In genomic region chr12:15970262-15970661, GRCm38 (mm10) we compare ENCODE assay signal across 26 mouse cellular contexts.
DNase-seq lines count a peak whose midpoint lies in the region; ATAC-seq and TF ChIP-seq lines count a peak whose summit lies in the region.
"Had no signal": no experiment of that assay in that cellular context is flagged by ENCODE, and none has a peak within 500 bp of the region (broad histone marks: within the 10 kb centered on the region; RNA-seq: fewer than 3 reads in every experiment).

No protein-coding gene starts in this region.

- 53% methylated on average over 2 of the region's 2 CpGs for WGBS in heart, embryonic 13.5 days
- WGBS in hindbrain, embryonic 12.5 days = 80% methylated on average over 2 of the region's 2 CpGs

- no peak overlapping the region for H3K9ac ChIP-seq in heart, embryonic 13.5 days
- H3K9ac ChIP-seq in hindbrain, embryonic 12.5 days = no peak overlapping the region
- H3K9ac ChIP-seq: forebrain, embryonic 13.5 days; heart, embryonic 12.5 days; hindbrain, embryonic 13.5 days; limb, embryonic 12.5 days; liver, embryonic 13.5 days had no signal

- no peaks in the 10 kb centered on the region for H3K27me3 ChIP-seq in heart, embryonic 13.5 days (replicated peaks)
- no peaks in the 10 kb centered on the region for H3K27me3 ChIP-seq in Patski
- no peaks in the 10 kb centered on the region for H3K27me3 ChIP-seq in hindbrain, embryonic 12.5 days
- H3K27me3 ChIP-seq: CH12.LX; forebrain, embryonic 13.5 days; heart, embryonic 12.5 days; hindbrain, embryonic 13.5 days; limb, embryonic 12.5 days; liver, embryonic 13.5 days had no signal

- TF ChIP-seq CTCF in Patski (IDR thresholded peaks at IDR 0.05) = no peak

- no peak overlapping the region for H3K4me3 ChIP-seq in heart, embryonic 13.5 days
- no peak overlapping the region for H3K4me3 ChIP-seq in hindbrain, embryonic 12.5 days
- H3K4me3 ChIP-seq: forebrain, embryonic 13.5 days; heart, embryonic 12.5 days; hindbrain, embryonic 13.5 days; limb, embryonic 12.5 days; liver, embryonic 13.5 days had no signal

- H3K4me2 ChIP-seq in heart, embryonic 13.5 days = no peak overlapping the region
- H3K4me2 ChIP-seq in hindbrain, embryonic 12.5 days (replicated peaks) = no peak overlapping the region
- H3K4me2 ChIP-seq: forebrain, embryonic 13.5 days; heart, embryonic 12.5 days; hindbrain, embryonic 13.5 days; limb, embryonic 12.5 days; liver, embryonic 13.5 days; midbrain, embryonic 11.5 days had no signal

- H3K4me1 ChIP-seq in heart, embryonic 13.5 days = peaks cover 10% of the 10 kb centered on the region; the same call in 1 of the 2 replicates
- no peaks in the 10 kb centered on the region for H3K4me1 ChIP-seq in hindbrain, embryonic 12.5 days
- H3K4me1 ChIP-seq: forebrain, embryonic 13.5 days; heart, embryonic 12.5 days; hindbrain, embryonic 13.5 days; limb, embryonic 12.5 days; liver, embryonic 13.5 days had no signal

- DNase-seq in heart, adult 9 months (ENCODE audit: low spot score in 2 of 2) = no peak
- DNase-seq in CD4-positive helper T cell, adult 2 months (ENCODE audit: low read depth, low spot score) = peak; percentile 10
- DNase-seq in Patski (ENCODE audit: low read depth, low spot score) = no peak
- no peak for DNase-seq in layer of hippocampus, adult 18-20 months (ENCODE audit: low spot score in 2 of 2)
- DNase-seq in layer of hippocampus, postnatal 14 days (ENCODE audit: low spot score in 2 of 2) = no peak
- DNase-seq: adrenal gland, postnatal 14 days; cerebellum, adult 18-20 months; cerebellum, postnatal 14 days; heart, postnatal 14 days; kidney, adult 2 months; layer of hippocampus, postnatal 36 days; liver, embryonic 13.5 days; lung, adult 2 months; lung, postnatal 14 days; right cerebral cortex, postnatal 14 days; spleen, adult 18-20 months had no signal

- CTCF ChIA-PET in Patski (lab: Charles Lee) = no interaction called here

- no peak for ATAC-seq in heart, embryonic 13.5 days (ENCODE audit: extremely low read depth, insufficient number of reproducible peaks, low FRiP score, low TSS enrichment)
- peak; percentile 39 for ATAC-seq in Patski
- no peak for ATAC-seq in hindbrain, embryonic 12.5 days (ENCODE audit: low FRiP score)
- ATAC-seq: forebrain, embryonic 13.5 days had no signal

- no peaks in the 10 kb centered on the region for H3K36me3 ChIP-seq in heart, embryonic 13.5 days
- no peaks in the 10 kb centered on the region for H3K36me3 ChIP-seq in hindbrain, embryonic 12.5 days
- H3K36me3 ChIP-seq: G1E; heart, embryonic 12.5 days; hindbrain, embryonic 13.5 days; limb, embryonic 12.5 days; liver, embryonic 13.5 days had no signal

- in situ Hi-C loops in Patski (cut with MboI; ENCODE audit: low pct_unique_long_range_greater_than_20kb) = no loop called here

- H3K27ac ChIP-seq in heart, embryonic 13.5 days (replicated peaks) = 0 out of 2 replicates have a peak overlapping the region, but pooled peaks have one; percentile 12
- no peak overlapping the region for H3K27ac ChIP-seq in hindbrain, embryonic 12.5 days
- H3K27ac ChIP-seq: forebrain, embryonic 13.5 days; hindbrain, embryonic 13.5 days; kidney, postnatal 0 days; limb, embryonic 12.5 days; liver, embryonic 13.5 days had no signal

- POLR2A ChIA-PET in Patski (lab: Charles Lee) = no interaction called here

- H3K9me3 ChIP-seq in heart, embryonic 13.5 days = no peaks in the 10 kb centered on the region
- no peaks in the 10 kb centered on the region for H3K9me3 ChIP-seq in hindbrain, embryonic 12.5 days (replicated peaks)
- H3K9me3 ChIP-seq: forebrain, embryonic 13.5 days; G1E; heart, embryonic 12.5 days; hindbrain, embryonic 13.5 days; limb, embryonic 12.5 days; liver, embryonic 13.5 days had no signal
